Mouse (Mus musculus): ENCODE results near the gene B3galt1. TPM values are rescaled to one million over a fixed set of nuclear protein-coding genes. Genes with fewer than 3 reads are reported as not detected.

Gene B3galt1
- total RNA-seq, 2 experiments from 2014 or later, result 101 to 105 TPM

DNA sequence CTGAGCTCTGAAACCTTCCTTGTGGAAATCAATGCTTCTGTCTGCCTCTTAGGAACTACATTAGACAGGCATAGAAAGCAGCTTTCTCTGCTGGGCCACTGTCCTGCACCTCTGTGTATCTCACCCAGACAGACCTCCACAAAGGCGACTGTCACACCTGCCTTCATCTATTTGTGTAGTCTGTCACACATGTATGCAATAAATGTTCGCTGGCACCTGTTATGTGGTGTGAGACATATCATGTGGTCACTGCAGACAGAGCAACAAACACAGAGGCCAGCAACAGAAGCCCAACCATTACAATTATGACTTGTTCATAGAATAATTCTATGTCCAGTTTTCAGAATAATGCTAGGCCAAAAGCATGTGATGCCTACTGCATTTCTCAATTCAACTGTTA is 575.4 kb downstream of the B3galt1 start:
- no peak for DNase-seq (ENCODE audit: extremely low spot score in 1 of 2, low spot score in 2 of 2)
- intact Hi-C loops (cut with DNase I), result no loop called here

DNA sequence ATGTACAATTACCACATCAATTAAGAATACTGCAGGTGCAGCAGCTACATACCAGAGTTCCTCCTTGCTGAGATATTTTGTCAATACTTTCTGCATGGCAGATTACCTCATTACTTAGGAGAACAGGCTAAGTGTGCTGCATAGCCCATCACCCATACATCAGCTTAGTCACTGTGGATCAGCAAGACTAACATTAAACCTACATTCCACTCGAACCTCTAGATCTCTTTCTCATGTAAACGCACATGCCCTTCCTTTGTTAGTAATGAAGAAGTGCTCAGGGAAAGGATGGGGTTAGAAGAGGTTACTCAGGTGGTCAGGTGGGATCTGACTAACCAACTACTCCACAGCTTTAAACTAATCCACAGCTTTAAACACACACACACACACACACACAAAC is 577.6 kb downstream of the B3galt1 start:
- DNase-seq (ENCODE audit: extremely low spot score in 1 of 2, low spot score in 2 of 2), result no peak
- intact Hi-C loops (cut with DNase I), result no loop called here

DNA sequence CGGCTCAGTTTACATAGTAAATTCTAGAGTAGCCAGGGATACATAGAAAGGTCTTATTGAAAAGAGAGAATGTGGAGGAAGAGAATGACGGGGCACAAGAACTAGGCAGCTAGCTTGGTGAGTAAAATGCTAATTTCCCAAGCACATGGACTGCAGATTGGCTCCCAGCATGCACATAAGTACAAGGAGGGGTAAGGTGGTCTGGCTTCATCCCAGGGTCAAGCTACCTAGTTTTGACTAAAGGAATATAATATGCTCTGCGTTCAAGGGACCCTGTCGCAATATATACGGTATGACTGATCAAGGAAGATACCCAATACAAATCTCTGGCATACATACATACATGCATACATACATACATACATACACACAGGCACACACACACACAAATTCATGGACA is 594.1 kb downstream of the B3galt1 start:
- intact Hi-C loops (cut with DNase I), result no loop called here
- DNase-seq (ENCODE audit: extremely low spot score in 1 of 2, low spot score in 2 of 2), result no peak

GRCm38 (mm10) chr2:68160566-68160965 is 594.9 kb downstream of the B3galt1 start:
- intact Hi-C loops (cut with DNase I), result no loop called here
- no peak for DNase-seq (ENCODE audit: extremely low spot score in 1 of 2, low spot score in 2 of 2)

GRCm38 (mm10) chr2:68162012-68162411 is 596.3 kb downstream of the B3galt1 start:
- intact Hi-C loops (cut with DNase I), result no loop called here
- no peak for DNase-seq (ENCODE audit: extremely low spot score in 1 of 2, low spot score in 2 of 2)

- no peak for DNase-seq (ENCODE audit: extremely low spot score in 1 of 2, low spot score in 2 of 2)
- intact Hi-C loops (cut with DNase I), result no loop called here
These were observed 605.6 kb downstream of the B3galt1 start for GRCm38 (mm10) chr2:68171306-68171705.

Small RNA genes within 50 kb of the gene (microRNA-seq; reads per million reads assigned to microRNA genes)
- not detected for gene Mir6335
- 11.8 reads per million, percentile 33 among the genes with 10 or more reads in this experiment for gene Mir7224

Other genes starting within 250 kb of the B3galt1 start
- not detected for gene Gm21830, start 152.1 kb upstream of the B3galt1 start, total RNA-seq (2021)
- not detected for gene Gm26727, start 132.7 kb upstream of the B3galt1 start, total RNA-seq (2021)
- gene Xirp2, start 119.9 kb upstream of the B3galt1 start, total RNA-seq (2021), result under 1 TPM in 1 of 2 experiments, not detected in 1; 0.02 TPM